Mouse (Mus musculus) forebrain, embryonic 12.5 days (tissue): Measurements from ENCODE around the gene Ccdc6. TPM values are rescaled to one million over a fixed set of nuclear protein-coding genes. Genes with fewer than 3 reads are reported as not detected.
A peak's percentile ranks its signal among the peaks of the same experiment; 100 is the strongest.

Experiments used
- ATAC-seq: fragments of 200-750 bp; cut with Nextera tagmentation; 2 replicates; pipeline ENCODE4 v1.8.0; 2017; ENCODE audit warnings: moderate TSS enrichment; ENCODE audit not compliant: low FRiP score
- H3K27ac ChIP-seq: fragments of 300-500 bp; sonication (generic); 2 replicates; pipeline ENCODE4 v1.5.1; 2016; ENCODE audit warnings: mild to moderate bottlenecking
- H3K27me3 ChIP-seq: fragments of 300-500 bp; sonication (generic); 2 replicates; pipeline ENCODE4 v1.6.1; 2016; ENCODE audit warnings: mild to moderate bottlenecking
- H3K36me3 ChIP-seq: fragments of 300-500 bp; sonication (generic); replicated peaks from 2 replicates; pipeline ENCODE4 v1.6.1; 2016; ENCODE audit warnings: mild to moderate bottlenecking
- H3K4me1 ChIP-seq: fragments of 300-500 bp; sonication (generic); 2 replicates; pipeline ENCODE4 v1.6.1; 2016
- H3K4me2 ChIP-seq: fragments of 300-500 bp; sonication (generic); 2 replicates; pipeline ENCODE4 v1.6.1; 2016; ENCODE audit warnings: mild to moderate bottlenecking, moderate library complexity
- H3K4me3 ChIP-seq: fragments of 300-500 bp; sonication (generic); replicated peaks from 2 replicates; pipeline ENCODE4 v1.5.1; 2016; ENCODE audit warnings: mild to moderate bottlenecking
- H3K9ac ChIP-seq: fragments of 300-500 bp; sonication (generic); 2 replicates; pipeline ENCODE4 v1.6.1; 2016; ENCODE audit warnings: mild to moderate bottlenecking
- H3K9me3 ChIP-seq: fragments of 300-500 bp; sonication (generic); 2 replicates; pipeline ENCODE4 v1.6.1; 2016
- WGBS: fragments of 180-500 bp; shearing (Covaris S2); methylation state at CpG from one replicate; pipeline ENCODE4 v1.1.7; 2016; 5-methylcytosine and 5-hydroxymethylcytosine counted together
- polyA plus RNA-seq: library from polyadenylated mRNA; unstranded; fragments of >200 nt; fragmentation: Nextera tagmentation; extraction: Ambion mirVana; gene quantifications from 2 replicates; pipeline ENCODE4 v1.2.1, GENCODE M21; 2016

Gene Ccdc6
- polyA plus RNA-seq, 1 experiment from 2014 or later: 15.9 TPM

- no peak overlapping the region for H3K4me3 ChIP-seq
- 96% methylated on average over 12 of the region's 12 CpGs for WGBS
- ATAC-seq: no peak
- H3K4me1 ChIP-seq: peaks cover 7% of the 10 kb centered on the region; the same call in 1 of the 2 replicates
- H3K4me2 ChIP-seq: no peak overlapping the region
- no peaks in the 10 kb centered on the region for H3K9me3 ChIP-seq
- H3K9ac ChIP-seq: no peak overlapping the region
- no peak overlapping the region for H3K27ac ChIP-seq
- H3K36me3 ChIP-seq: peaks cover 20% of the 10 kb centered on the region
- H3K27me3 ChIP-seq: no peaks in the 10 kb centered on the region
Observed at GRCm38 (mm10) chr10:70160811-70161210, 63.9 kb downstream of the Ccdc6 start.

DNA sequence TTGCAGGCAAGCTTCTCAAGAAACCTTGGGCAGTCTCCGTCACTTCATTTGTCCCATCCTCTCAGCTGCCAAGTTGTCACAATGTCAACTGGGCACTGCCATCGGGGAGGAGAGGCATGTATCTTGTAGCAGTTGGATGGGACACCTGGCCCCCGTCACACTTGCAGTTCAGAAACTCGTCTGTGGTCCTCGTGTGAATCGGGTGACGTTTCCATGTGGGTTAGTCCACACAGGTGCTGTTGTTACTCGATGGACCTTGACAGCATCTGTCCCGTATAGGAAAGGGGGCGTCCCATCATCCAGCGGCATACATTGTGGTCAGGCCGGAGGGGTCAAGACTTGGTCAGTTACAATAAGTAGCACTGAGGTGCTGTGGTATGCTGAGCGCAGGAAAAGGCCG is 64.6 kb downstream of the Ccdc6 start:
- WGBS: 93% methylated on average over 14 of the region's 14 CpGs
- H3K9ac ChIP-seq: no peak overlapping the region
- H3K4me2 ChIP-seq: no peak overlapping the region
- no peak for ATAC-seq
- no peaks in the 10 kb centered on the region for H3K27me3 ChIP-seq
- H3K4me3 ChIP-seq: no peak overlapping the region
- peaks cover 14% of the 10 kb centered on the region for H3K36me3 ChIP-seq
- H3K9me3 ChIP-seq: no peaks in the 10 kb centered on the region
- peaks cover 7% of the 10 kb centered on the region; the same call in 1 of the 2 replicates for H3K4me1 ChIP-seq
- no peak overlapping the region for H3K27ac ChIP-seq

GRCm38 (mm10) chr10:70163681-70164080 is 66.8 kb downstream of the Ccdc6 start:
- 57% methylated on average over 5 of the region's 5 CpGs for WGBS
- H3K27ac ChIP-seq: no peak overlapping the region
- H3K4me1 ChIP-seq: peaks cover 9% of the 10 kb centered on the region; the same call in 1 of the 2 replicates
- ATAC-seq: no peak
- no peaks in the 10 kb centered on the region for H3K27me3 ChIP-seq
- peaks cover 20% of the 10 kb centered on the region for H3K36me3 ChIP-seq
- H3K4me3 ChIP-seq: no peak overlapping the region
- no peaks in the 10 kb centered on the region for H3K9me3 ChIP-seq
- no peak overlapping the region for H3K9ac ChIP-seq
- no peak overlapping the region for H3K4me2 ChIP-seq

- Histone ChIP-seq H3K4me2 (no peak overlapping the region), H3K4me3 (no peak overlapping the region), H3K9ac (no peak overlapping the region), H3K36me3 (peaks cover 24% of the 10 kb centered on the region), H3K27ac (no peak overlapping the region), H3K9me3 (no peaks in the 10 kb centered on the region), H3K27me3 (no peaks in the 10 kb centered on the region), H3K4me1 (peaks cover 9% of the 10 kb centered on the region; the same call in 1 of the 2 replicates)
- ATAC-seq: no peak
- WGBS: 80% methylated on average over 6 of the region's 6 CpGs
Observed at GRCm38 (mm10) chr10:70165877-70166276, 69.0 kb downstream of the Ccdc6 start.

GRCm38 (mm10) chr10:70166427-70166826 is 69.5 kb downstream of the Ccdc6 start:
- Histone ChIP-seq H3K36me3 (peaks cover 28% of the 10 kb centered on the region), H3K9me3 (no peaks in the 10 kb centered on the region), H3K27me3 (no peaks in the 10 kb centered on the region), H3K4me3 (no peak overlapping the region), H3K4me2 (no peak overlapping the region), H3K27ac (no peak overlapping the region), H3K4me1 (peaks cover 9% of the 10 kb centered on the region; the same call in 1 of the 2 replicates), H3K9ac (no peak overlapping the region)
- no peak for ATAC-seq
- 93% methylated on average over 5 of the region's 5 CpGs for WGBS

- Histone ChIP-seq H3K4me3 (no peak overlapping the region), H3K36me3 (peaks cover 28% of the 10 kb centered on the region), H3K27me3 (no peaks in the 10 kb centered on the region), H3K4me2 (no peak overlapping the region), H3K27ac (no peak overlapping the region), H3K9ac (no peak overlapping the region), H3K9me3 (no peaks in the 10 kb centered on the region), H3K4me1 (peaks cover 9% of the 10 kb centered on the region; the same call in 1 of the 2 replicates)
- no peak for ATAC-seq
- 84% methylated on average over 11 of the region's 11 CpGs for WGBS
Observed at GRCm38 (mm10) chr10:70167625-70168024, 70.7 kb downstream of the Ccdc6 start.

DNA sequence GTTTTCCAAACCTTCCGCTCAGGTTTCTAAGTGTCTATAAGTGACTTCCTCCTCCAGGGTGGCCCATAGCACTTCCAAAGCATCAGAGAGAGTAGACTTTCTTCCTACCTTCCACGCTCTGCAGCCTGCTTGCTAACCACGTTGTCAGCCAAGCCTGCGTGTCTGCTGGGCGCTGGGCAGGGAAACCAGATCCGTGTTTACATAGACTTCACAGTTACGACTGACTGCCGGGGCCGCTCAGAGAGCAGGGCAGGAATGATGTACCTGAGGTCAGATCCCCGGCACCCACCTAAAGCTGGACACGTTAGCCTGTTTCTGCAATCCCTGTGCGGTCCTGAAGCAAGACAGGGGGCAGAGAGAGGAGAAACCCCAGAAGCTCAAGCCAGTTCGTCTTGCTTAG is 71.5 kb downstream of the Ccdc6 start:
- H3K36me3 ChIP-seq: peaks cover 28% of the 10 kb centered on the region
- H3K27me3 ChIP-seq: no peaks in the 10 kb centered on the region
- no peak overlapping the region for H3K9ac ChIP-seq
- 90% methylated on average over 13 of the region's 13 CpGs for WGBS
- no peak for ATAC-seq
- peak overlapping the region; percentile 16; the same call in 1 of the 2 replicates for H3K27ac ChIP-seq
- no peak overlapping the region for H3K4me3 ChIP-seq
- no peak overlapping the region for H3K4me2 ChIP-seq
- peaks cover 9% of the 10 kb centered on the region; the same call in 1 of the 2 replicates for H3K4me1 ChIP-seq
- H3K9me3 ChIP-seq: no peaks in the 10 kb centered on the region

DNA sequence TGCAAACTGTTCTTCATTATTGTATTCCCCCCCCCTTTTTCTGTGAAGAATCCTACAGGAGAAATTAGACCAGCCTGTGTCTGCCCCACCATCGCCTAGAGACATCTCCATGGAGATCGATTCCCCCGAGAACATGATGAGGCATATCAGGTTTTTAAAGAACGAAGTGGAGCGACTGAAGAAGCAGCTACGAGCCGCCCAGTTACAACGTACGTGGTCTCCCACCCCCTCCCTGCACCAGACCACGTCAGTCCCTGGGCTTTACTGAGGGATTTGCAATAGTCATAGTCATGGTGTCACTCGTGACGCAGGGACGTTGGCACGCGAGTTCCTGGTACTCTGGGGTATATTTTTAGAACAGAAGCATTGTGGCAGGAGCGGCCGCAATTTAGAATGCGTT is 72.1 kb downstream of the Ccdc6 start:
- peak; percentile 21; the same call in 1 of the 2 replicates for ATAC-seq

GRCm38 (mm10) chr10:70173314-70173713 is 76.4 kb downstream of the Ccdc6 start:
- ATAC-seq: no peak
- Histone ChIP-seq H3K9ac (no peak overlapping the region), H3K27me3 (no peaks in the 10 kb centered on the region), H3K4me3 (no peak overlapping the region), H3K9me3 (no peaks in the 10 kb centered on the region), H3K4me2 (no peak overlapping the region), H3K4me1 (0 out of 2 replicates have a peak, but pooled peaks cover 2% of the 10 kb centered on the region), H3K36me3 (peaks cover 26% of the 10 kb centered on the region), H3K27ac (no peak overlapping the region)
- WGBS: 64% methylated on average over 3 of the region's 3 CpGs

More for the DNA sequence above, 72.1 kb downstream of the Ccdc6 start:
- 0 out of 2 replicates have a peak overlapping the region, but pooled peaks have one; percentile 16 for H3K27ac ChIP-seq
- H3K9ac ChIP-seq: no peak overlapping the region
- no peak overlapping the region for H3K4me3 ChIP-seq
- no peaks in the 10 kb centered on the region for H3K9me3 ChIP-seq
- H3K4me1 ChIP-seq: peaks cover 3% of the 10 kb centered on the region; the same call in 1 of the 2 replicates
- H3K4me2 ChIP-seq: no peak overlapping the region
- H3K36me3 ChIP-seq: peaks cover 28% of the 10 kb centered on the region
- H3K27me3 ChIP-seq: no peaks in the 10 kb centered on the region
- 87% methylated on average over 18 of the region's 18 CpGs for WGBS

DNA sequence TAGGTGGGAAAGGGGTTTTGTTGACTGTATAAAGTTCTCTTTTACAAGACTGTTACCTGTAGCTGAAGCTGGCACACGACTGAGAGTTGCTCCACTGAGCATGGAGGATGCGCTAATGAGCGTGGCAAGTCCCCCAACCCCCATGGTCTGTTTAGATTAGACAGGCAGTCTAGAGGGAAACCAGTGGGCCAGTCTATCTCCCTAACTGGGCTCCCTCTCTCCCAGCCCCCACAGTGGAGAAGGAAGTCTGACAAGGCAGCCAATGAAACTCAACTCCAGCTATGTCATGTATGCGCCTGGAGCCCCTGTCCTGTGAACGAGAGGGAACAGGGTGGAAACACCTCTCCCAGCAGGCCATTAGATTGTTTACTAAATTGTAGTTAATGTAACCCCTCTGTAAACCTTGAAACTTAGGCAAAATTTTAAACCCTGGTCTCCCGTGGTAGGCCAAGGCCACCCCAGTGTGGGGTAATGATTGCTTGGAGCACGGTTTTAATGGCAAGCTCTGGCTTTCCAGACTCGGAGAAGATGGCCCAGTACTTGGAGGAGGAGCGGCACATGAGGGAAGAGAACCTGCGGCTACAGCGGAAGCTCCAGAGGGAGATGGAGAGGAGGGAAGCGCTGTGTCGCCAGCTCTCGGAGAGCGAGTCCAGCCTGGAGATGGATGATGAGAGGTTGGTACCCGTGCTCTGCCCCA is 77.7 kb downstream of the Ccdc6 start:
- H3K4me2 ChIP-seq: no peak overlapping the region
- no peaks in the 10 kb centered on the region for H3K4me1 ChIP-seq
- H3K27ac ChIP-seq: no peak overlapping the region
- WGBS: 85% methylated on average over 16 of the region's 16 CpGs
- H3K27me3 ChIP-seq: no peaks in the 10 kb centered on the region
- no peak overlapping the region for H3K9ac ChIP-seq
- no peak overlapping the region for H3K4me3 ChIP-seq
- peaks cover 18% of the 10 kb centered on the region for H3K36me3 ChIP-seq
- no peaks in the 10 kb centered on the region for H3K9me3 ChIP-seq
- no peak for ATAC-seq

DNA sequence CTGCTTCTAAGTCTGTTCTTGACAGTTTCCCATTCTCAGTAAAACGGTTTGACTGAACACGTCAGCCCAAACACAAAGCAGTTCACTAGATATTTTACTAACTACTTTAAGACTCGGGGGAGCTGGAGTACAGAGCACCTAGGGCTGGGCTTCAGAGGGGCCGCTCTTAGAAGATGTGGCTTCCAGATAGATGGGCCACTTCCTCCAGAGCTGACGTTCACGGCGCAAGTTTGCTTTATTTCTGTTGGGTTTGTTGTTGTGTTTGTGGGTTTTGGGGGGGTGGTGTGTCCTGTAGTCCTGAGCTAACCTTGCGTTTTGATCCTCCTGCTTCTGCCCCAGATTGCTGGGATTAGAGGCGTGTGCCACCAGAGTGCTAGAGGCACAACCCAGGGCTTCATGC is 83.8 kb downstream of the Ccdc6 start:
- Histone ChIP-seq H3K36me3 (peaks cover 8% of the 10 kb centered on the region; the same call in 1 of the 2 replicates), H3K4me2 (no peak overlapping the region), H3K27me3 (no peaks in the 10 kb centered on the region), H3K4me3 (no peak overlapping the region), H3K9me3 (no peaks in the 10 kb centered on the region), H3K9ac (no peak overlapping the region), H3K27ac (no peak overlapping the region), H3K4me1 (peaks cover 8% of the 10 kb centered on the region)
- no peak for ATAC-seq
- WGBS: 88% methylated on average over 9 of the region's 9 CpGs

GRCm38 (mm10) chr10:70181279-70181972 is 84.5 kb downstream of the Ccdc6 start:
- no peaks in the 10 kb centered on the region for H3K9me3 ChIP-seq
- H3K4me2 ChIP-seq: no peak overlapping the region
- WGBS: 87% methylated on average over 11 of the region's 11 CpGs
- ATAC-seq: no peak
- H3K4me3 ChIP-seq: no peak overlapping the region
- no peak overlapping the region for H3K27ac ChIP-seq
- peaks cover 12% of the 10 kb centered on the region; the same call in 1 of the 2 replicates for H3K36me3 ChIP-seq
- no peak overlapping the region for H3K9ac ChIP-seq
- H3K27me3 ChIP-seq: no peaks in the 10 kb centered on the region
- H3K4me1 ChIP-seq: peaks cover 8% of the 10 kb centered on the region
